Mouse (Mus musculus): ENCODE results near the gene Krtap4-2. TPM values are rescaled to one million over a fixed set of nuclear protein-coding genes. Genes with fewer than 3 reads are reported as not detected.

Krtap4-2 gene
- polyA plus RNA-seq (2012; rRNA removed), result not detected in 2 replicates

DNA sequence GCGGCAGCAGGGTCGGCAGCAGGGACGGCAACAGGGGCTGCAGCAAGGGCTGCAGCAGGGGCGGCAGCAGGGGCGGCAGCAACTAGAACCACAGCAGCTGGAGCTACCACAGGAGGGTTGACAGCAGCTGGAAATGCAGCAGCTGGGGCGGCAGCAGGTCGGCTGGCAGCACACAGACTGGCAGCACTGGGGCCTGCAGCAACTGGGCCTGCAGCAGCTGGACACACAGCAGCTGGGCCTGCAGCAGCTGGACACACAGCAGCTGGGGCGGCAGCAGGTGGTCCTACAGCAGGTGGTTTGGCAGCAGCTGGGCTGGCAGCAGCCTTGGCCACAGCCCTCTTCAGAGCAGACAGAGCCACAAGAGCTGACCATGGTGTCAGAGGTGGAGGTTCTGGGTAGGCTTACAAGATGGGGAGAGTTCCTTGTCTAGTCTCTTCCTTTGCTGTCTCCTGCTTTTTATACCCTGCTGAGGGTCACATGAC is at the start of gene Krtap4-2:
TSS of gene Krtap4-2 (minus strand) at position 432 of the 482 bp plus-strand sequence.

GRCm38 (mm10) chr11:99665860-99666259 is 31.0 kb upstream of the Krtap4-2 start, which contains the start of gene Krtap4-6:
Krtap4-6 (minus strand) TSS chr11:99665960.

GRCm38 (mm10) chr11:99658467-99659010 is 23.7 kb upstream of the Krtap4-2 start, which contains the start of gene Gm11563:
Gm11563 (minus strand) TSS chr11:99658960.

GRCm38 (mm10) chr11:99650136-99650535 is 15.3 kb upstream of the Krtap4-2 start, which contains the start of gene Gm11555:
Gm11555 (minus strand) TSS chr11:99650236.

GRCm38 (mm10) chr11:99643635-99644139 is 8.8 kb upstream of the Krtap4-2 start, which contains the start of gene Krtap4-7:
Krtap4-7 (minus strand) TSS chr11:99644089.

DNA sequence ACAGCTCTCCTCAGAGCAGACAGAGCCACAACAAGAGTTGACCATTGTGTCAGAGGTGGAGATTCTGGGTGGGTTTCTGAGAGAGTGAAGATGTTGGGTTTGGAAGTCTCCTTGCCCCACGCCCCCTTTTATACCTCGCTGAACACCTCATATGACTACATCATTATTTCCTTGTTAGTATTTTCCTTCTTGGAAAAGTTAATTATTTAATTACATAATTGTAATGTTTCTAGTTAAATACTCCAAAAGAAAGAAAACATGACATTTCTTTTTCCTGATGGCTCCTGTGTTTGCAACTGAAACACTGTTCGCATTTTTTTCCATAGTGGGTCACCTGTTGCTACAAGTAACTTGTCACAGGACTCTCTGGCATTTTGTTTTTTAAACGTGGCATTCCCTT is 6.7 kb downstream of the Krtap4-2 start, which contains the start of gene Krtap4-1:
TSS of gene Krtap4-1 (minus strand) at position 101 of the 400 bp plus-strand sequence.

GRCm38 (mm10) chr11:99620335-99620734 is 14.5 kb downstream of the Krtap4-2 start, which contains the start of gene Gm11562:
Gm11562 (minus strand) TSS chr11:99620435.

DNA sequence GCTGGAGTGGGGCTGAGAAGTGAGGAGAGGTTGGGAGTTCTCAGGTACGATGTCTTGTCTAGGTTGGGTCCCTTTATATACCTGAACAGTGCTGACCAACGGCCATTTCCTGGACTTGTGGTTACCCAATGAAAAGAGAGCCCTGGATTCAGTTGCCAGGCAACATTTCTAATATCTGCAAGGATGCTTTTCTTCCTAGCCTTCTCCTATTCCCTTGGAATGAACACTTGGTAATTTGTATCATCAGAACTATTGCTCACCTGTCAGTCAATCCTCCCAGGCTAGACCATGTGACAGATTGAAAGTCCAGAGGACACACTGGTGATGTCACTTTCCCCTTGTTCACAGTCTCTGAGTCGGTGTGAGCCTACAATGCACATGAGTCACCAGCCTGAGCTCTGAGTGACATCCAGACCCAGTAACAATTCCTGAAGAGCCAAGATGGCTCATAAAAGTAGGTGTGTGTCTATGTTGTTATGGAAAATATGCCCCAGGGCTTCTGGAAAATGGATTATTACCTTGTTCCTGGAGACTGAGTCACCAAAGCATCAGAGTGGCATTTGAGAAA is 20.0 kb downstream of the Krtap4-2 start, which contains the start of gene Krtap2-4:
TSS of gene Krtap2-4 (minus strand) at position 51 of the 568 bp plus-strand sequence.

GRCm38 (mm10) chr11:99610089-99610488 is 24.8 kb downstream of the Krtap4-2 start, which contains the start of gene Gm11937:
Gm11937 (minus strand) TSS chr11:99610189.

DNA sequence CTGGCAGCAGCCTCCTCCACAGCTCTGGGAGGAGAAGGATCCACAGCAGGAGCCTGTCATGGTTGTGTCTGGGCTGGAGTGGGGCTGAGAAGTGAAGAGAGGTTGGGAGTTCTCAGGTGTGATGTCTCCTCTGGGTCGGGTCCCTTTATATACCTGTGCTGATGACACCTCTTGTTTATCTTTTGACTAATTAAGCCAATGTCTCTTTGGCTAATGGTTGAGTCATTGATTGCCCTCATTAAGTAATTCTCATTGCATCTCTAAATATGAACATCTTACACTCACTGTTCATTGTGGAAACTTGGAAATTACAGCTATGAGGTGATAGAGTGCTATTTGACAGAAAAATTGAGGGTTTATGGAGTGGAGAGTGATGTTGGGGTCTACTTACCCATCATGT is 31.7 kb downstream of the Krtap4-2 start, which contains the start of gene Gm11938:
TSS of gene Gm11938 (minus strand) at position 101 of the 400 bp plus-strand sequence.

GRCm38 (mm10) chr11:99597742-99598141 is 37.1 kb downstream of the Krtap4-2 start, which contains the start of gene Krtap9-3:
Krtap9-3 (minus strand) TSS chr11:99598105.

DNA sequence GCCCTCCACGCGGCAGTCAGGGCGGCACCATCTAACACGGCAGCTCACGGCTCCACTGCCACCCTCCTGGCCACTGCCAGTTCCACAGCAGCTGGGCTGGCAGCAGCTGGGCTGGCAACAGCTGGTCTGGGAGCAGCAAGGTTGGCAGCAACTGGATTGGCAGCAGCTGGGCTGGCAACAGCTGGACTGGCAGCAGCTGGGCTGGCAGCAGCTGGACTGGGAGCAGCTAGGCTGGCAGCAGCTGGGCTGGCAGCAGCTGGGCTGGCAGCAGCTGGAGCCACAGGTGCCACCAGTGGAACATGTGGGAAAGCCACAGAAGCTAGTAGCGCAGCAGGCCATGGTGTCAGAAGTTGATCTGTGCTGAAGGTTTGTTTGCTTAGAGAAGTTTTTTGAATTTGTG is 43.9 kb downstream of the Krtap4-2 start, which contains the start of gene Krtap1-3:
TSS of gene Krtap1-3 (minus strand) at position 359 of the 400 bp plus-strand sequence.

Other genes starting within 250 kb of the Krtap4-2 start
- 1.2 and 1.3 TPM in 2 replicates for gene Krt10, start 245.7 kb downstream of the Krtap4-2 start, polyA plus RNA-seq (2012; rRNA removed)
- 0.03 and 0.05 TPM in 2 replicates for gene Krt12, start 212.8 kb downstream of the Krtap4-2 start, polyA plus RNA-seq (2012; rRNA removed)
- 16.0 and 17.2 TPM in 2 replicates for gene Krt20, start 196.9 kb downstream of the Krtap4-2 start, polyA plus RNA-seq (2012; rRNA removed)
- 0.40 and 0.45 TPM in 2 replicates for gene Krt23, start 141.9 kb downstream of the Krtap4-2 start, polyA plus RNA-seq (2012; rRNA removed)
- gene Krt39, start 113.7 kb downstream of the Krtap4-2 start, polyA plus RNA-seq (2012; rRNA removed), result not detected in 2 replicates
- not detected in 2 replicates for gene Krt40, start 91.9 kb downstream of the Krtap4-2 start, polyA plus RNA-seq (2012; rRNA removed)
- gene Krtap3-3, start 84.2 kb downstream of the Krtap4-2 start, polyA plus RNA-seq (2012; rRNA removed), result not detected in 2 replicates
- not detected in 2 replicates for gene Krtap3-2, start 78.2 kb downstream of the Krtap4-2 start, polyA plus RNA-seq (2012; rRNA removed)
- not detected in 2 replicates for gene Gm11939, start 75.6 kb downstream of the Krtap4-2 start, polyA plus RNA-seq (2012; rRNA removed)
- not detected in 2 replicates for gene Krtap3-1, start 68.5 kb downstream of the Krtap4-2 start, polyA plus RNA-seq (2012; rRNA removed)
- gene Krtap1-5, start 54.1 kb downstream of the Krtap4-2 start, polyA plus RNA-seq (2012; rRNA removed), result not detected in 2 replicates
- gene Krtap1-4, start 51.4 kb downstream of the Krtap4-2 start, polyA plus RNA-seq (2012; rRNA removed), result not detected in 2 replicates
- gene Krtap1-3, start 43.7 kb downstream of the Krtap4-2 start, polyA plus RNA-seq (2012; rRNA removed), result not detected in 2 replicates
- not detected in 2 replicates for gene Krtap9-3, start 37.0 kb downstream of the Krtap4-2 start, polyA plus RNA-seq (2012; rRNA removed)
- not detected in 2 replicates for gene Gm11938, start 31.8 kb downstream of the Krtap4-2 start, polyA plus RNA-seq (2012; rRNA removed)
- gene Gm11937, start 24.9 kb downstream of the Krtap4-2 start, polyA plus RNA-seq (2012; rRNA removed), result not detected in 2 replicates
- gene Krtap2-4, start 20.2 kb downstream of the Krtap4-2 start, polyA plus RNA-seq (2012; rRNA removed), result not detected in 2 replicates
- not detected in 2 replicates for gene Gm11562, start 14.6 kb downstream of the Krtap4-2 start, polyA plus RNA-seq (2012; rRNA removed)
- gene Krtap4-1, start 6.8 kb downstream of the Krtap4-2 start, polyA plus RNA-seq (2012; rRNA removed), result not detected in 2 replicates
- gene Krtap4-7, start 9.0 kb upstream of the Krtap4-2 start, polyA plus RNA-seq (2012; rRNA removed), result not detected in 2 replicates
- not detected in 2 replicates for gene Gm11555, start 15.2 kb upstream of the Krtap4-2 start, polyA plus RNA-seq (2012; rRNA removed)
- not detected in 2 replicates for gene Gm11563, start 23.9 kb upstream of the Krtap4-2 start, polyA plus RNA-seq (2012; rRNA removed)
- not detected in 2 replicates for gene Krtap4-6, start 30.9 kb upstream of the Krtap4-2 start, polyA plus RNA-seq (2012; rRNA removed)
- not detected in 2 replicates for gene Gm14190, start 55.7 kb upstream of the Krtap4-2 start, polyA plus RNA-seq (2012; rRNA removed)
- gene Gm14180, start 99.2 kb upstream of the Krtap4-2 start, polyA plus RNA-seq (2012; rRNA removed), result not detected in 2 replicates
- gene Gm11595, start 137.8 kb upstream of the Krtap4-2 start, polyA plus RNA-seq (2012; rRNA removed), result not detected in 2 replicates
- gene Krtap4-8, start 145.6 kb upstream of the Krtap4-2 start, polyA plus RNA-seq (2012; rRNA removed), result not detected in 2 replicates
- not detected in 2 replicates for gene Krtap4-9, start 150.1 kb upstream of the Krtap4-2 start, polyA plus RNA-seq (2012; rRNA removed)
- gene Gm11596, start 158.4 kb upstream of the Krtap4-2 start, polyA plus RNA-seq (2012; rRNA removed), result not detected in 2 replicates
- gene Gm11569, start 163.8 kb upstream of the Krtap4-2 start, polyA plus RNA-seq (2012; rRNA removed), result not detected in 2 replicates
- not detected in 2 replicates for gene Gm11554, start 169.4 kb upstream of the Krtap4-2 start, polyA plus RNA-seq (2012; rRNA removed)
- gene Krtap4-13, start 174.8 kb upstream of the Krtap4-2 start, polyA plus RNA-seq (2012; rRNA removed), result not detected in 2 replicates
- not detected in 2 replicates for gene Gm11564, start 180.6 kb upstream of the Krtap4-2 start, polyA plus RNA-seq (2012; rRNA removed)
- not detected in 2 replicates for gene 2300003K06Rik, start 203.0 kb upstream of the Krtap4-2 start, polyA plus RNA-seq (2012; rRNA removed)
- gene Krtap4-16, start 216.5 kb upstream of the Krtap4-2 start, polyA plus RNA-seq (2012; rRNA removed), result 0.09 and 0.10 TPM in 2 replicates
- not detected in 2 replicates for gene Gm11568, start 222.8 kb upstream of the Krtap4-2 start, polyA plus RNA-seq (2012; rRNA removed)
- not detected in 2 replicates for gene Gm11559, start 229.4 kb upstream of the Krtap4-2 start, polyA plus RNA-seq (2012; rRNA removed)
- gene Krtap9-1, start 238.3 kb upstream of the Krtap4-2 start, polyA plus RNA-seq (2012; rRNA removed), result not detected in 2 replicates
- gene Gm11567, start 244.1 kb upstream of the Krtap4-2 start, polyA plus RNA-seq (2012; rRNA removed), result not detected in 2 replicates